Mouse (Mus musculus) embryonic fibroblast, embryonic 13.5 days (primary cell): ENCODE data around the gene Wdr74.

Source experiments
- CTCF ChIP-seq: IDR thresholded peaks from 2 replicates; pipeline ENCODE4 v1.5.1; 2011; ENCODE audit warnings: mild to moderate bottlenecking, control low read depth, low read length, moderate library complexity, borderline replicate concordance; ENCODE audit not compliant: insufficient read depth
- POLR2A ChIP-seq: IDR thresholded peaks from 2 replicates; pipeline ENCODE4 v1.6.1; 2011; ENCODE audit warnings: low read depth, mild to moderate bottlenecking, control low read depth, low read length, moderate library complexity

GRCm38 (mm10) chr19:8770567-8771270, 35.1 kb downstream of the Wdr74 start, which contains the start of gene Tmem223:
- TF ChIP-seq CTCF, result no peak
- TF ChIP-seq POLR2A, result peak; percentile 85
